Mouse (Mus musculus) heart, embryonic 14.5 days (tissue): ENCODE measurements around the gene Trmu. TPM values are rescaled to one million over a fixed set of nuclear protein-coding genes. Genes with fewer than 3 reads are reported as not detected.
"Not testable (repeated sequence)": the region's sequence is repeated elsewhere in the genome, so short reads cannot be mapped to it uniquely, and the experiment has no call there.

ENCODE experiments used
- ATAC-seq: fragments of 200-750 bp; cut with Nextera tagmentation; 2 replicates; pipeline ENCODE4 v1.8.0; 2017; ENCODE audit warnings: low read depth, moderate TSS enrichment; ENCODE audit not compliant: insufficient number of reproducible peaks, insufficient read depth, low FRiP score
- H3K27ac ChIP-seq, 2 experiments: fragments of 200-500 bp in 1 of 2; fragments of 300-500 bp in 1 of 2; sonication (generic) in 1 of 2; replicated peaks in 1 of 2; 2 replicates each; pipeline ENCODE4 v1.5.1; 2012 to 2014; ENCODE audit warnings: low read depth in 2 of 2, low read length in 2 of 2, control low read depth in 1 of 2, mild to moderate bottlenecking in 1 of 2, mixed read lengths in 1 of 2; ENCODE audit not compliant: control insufficient read depth in 1 of 2, insufficient read depth in 1 of 2
- H3K27me3 ChIP-seq: fragments of 300-500 bp; sonication (generic); 2 replicates; pipeline ENCODE4 v1.6.1; 2014; ENCODE audit warnings: mild to moderate bottlenecking, low read length, control low read depth; ENCODE audit not compliant: control insufficient read depth, insufficient read depth
- H3K36me3 ChIP-seq: fragments of 300-500 bp; sonication (generic); 2 replicates; pipeline ENCODE4 v1.6.1; 2014; ENCODE audit warnings: mild to moderate bottlenecking, control low read depth, low read length, mixed read lengths; ENCODE audit not compliant: control insufficient read depth, insufficient read depth
- H3K4me1 ChIP-seq, 2 experiments: fragments of 200-500 bp in 1 of 2; fragments of 300-500 bp in 1 of 2; sonication (generic) in 1 of 2; 2 replicates each; pipeline ENCODE4 v1.6.1; 2012 to 2014; ENCODE audit warnings: low read length in 2 of 2, control low read depth in 1 of 2, mixed read lengths in 1 of 2; ENCODE audit not compliant: control insufficient read depth in 2 of 2, insufficient read depth in 2 of 2
- H3K4me2 ChIP-seq: fragments of 300-500 bp; sonication (generic); 2 replicates; pipeline ENCODE4 v1.6.1; 2014; ENCODE audit warnings: mild to moderate bottlenecking, low read length
- H3K4me3 ChIP-seq, 2 experiments: fragments of 200-500 bp in 1 of 2; fragments of 300-500 bp in 1 of 2; sonication (generic) in 1 of 2; 2 replicates each; pipeline ENCODE4 v1.5.1; 2012 to 2014; ENCODE audit warnings: low read length in 2 of 2, mild to moderate bottlenecking in 2 of 2, control low read depth in 1 of 2, low read depth in 1 of 2, moderate library complexity in 1 of 2; ENCODE audit not compliant: control insufficient read depth in 1 of 2, insufficient read depth in 1 of 2
- H3K9ac ChIP-seq: fragments of 300-500 bp; sonication (generic); 2 replicates; pipeline ENCODE4 v1.6.1; 2014; ENCODE audit warnings: mild to moderate bottlenecking, low read length
- H3K9me3 ChIP-seq: fragments of 300-500 bp; sonication (generic); 2 replicates; pipeline ENCODE4 v1.6.1; 2016; ENCODE audit warnings: low read length, control low read depth; ENCODE audit not compliant: control insufficient read depth
- WGBS: fragments of 180-500 bp; shearing (Covaris S2); extraction: QIAGEN DNeasy Blood & Tissue Kit; methylation state at CpG from one replicate; pipeline ENCODE4 v1.1.7; 2014; 5-methylcytosine and 5-hydroxymethylcytosine counted together
- polyA plus RNA-seq: library from polyadenylated mRNA; unstranded; fragments of >200 nt; fragmentation: Nextera tagmentation; extraction: Ambion mirVana; gene quantifications from 2 replicates; pipeline ENCODE4 v1.2.1, GENCODE M21; 2014

The Trmu gene
- polyA plus RNA-seq, 1 experiment from 2014 or later, result 26.5 TPM

DNA sequence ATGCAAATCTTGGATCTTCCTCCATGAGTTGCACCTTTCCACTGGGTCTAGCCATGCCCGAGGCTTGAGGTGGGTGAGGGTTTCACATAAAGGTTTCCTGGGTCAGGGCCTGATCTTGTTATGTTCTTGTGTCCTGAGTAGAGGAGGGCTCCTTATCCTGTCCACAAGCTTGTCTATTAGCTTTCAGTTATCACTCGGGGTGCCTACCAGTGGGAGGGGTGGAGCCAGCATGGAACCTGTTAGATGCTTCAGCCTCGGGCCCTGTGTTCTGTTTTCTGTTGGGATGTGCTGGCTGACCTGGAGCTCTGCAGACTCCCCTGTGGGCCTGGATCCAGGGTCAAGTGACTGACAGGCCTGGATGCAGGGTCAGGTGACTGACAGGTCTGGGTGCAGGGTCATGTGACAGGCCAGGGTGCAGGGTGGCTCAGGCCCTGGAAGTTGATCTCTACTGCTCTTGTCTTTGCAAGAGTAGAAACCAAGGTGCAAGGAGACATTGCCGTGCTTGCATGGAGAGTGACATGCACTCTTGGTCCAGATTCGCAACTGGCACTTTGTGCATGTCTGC lies 37.2 kb upstream of the Trmu start:
- no peak overlapping the region for H3K27ac ChIP-seq
- no peak overlapping the region for H3K4me3 ChIP-seq
- H3K4me2 ChIP-seq, result no peak overlapping the region
- no peak overlapping the region for H3K9ac ChIP-seq
- WGBS, result 56% methylated on average over 5 of the region's 5 CpGs
- no peak for ATAC-seq
- no peaks in the 10 kb centered on the region for H3K36me3 ChIP-seq
- H3K27me3 ChIP-seq, result no peaks in the 10 kb centered on the region
- H3K9me3 ChIP-seq, result no peaks in the 10 kb centered on the region
- no peaks in the 10 kb centered on the region for H3K4me1 ChIP-seq

- no peak overlapping the region for H3K4me2 ChIP-seq
- no peak overlapping the region for H3K9ac ChIP-seq
- H3K9me3 ChIP-seq, result no peaks in the 10 kb centered on the region
- no peaks in the 10 kb centered on the region for H3K4me1 ChIP-seq
- no peak overlapping the region for H3K27ac ChIP-seq
- H3K4me3 ChIP-seq, result no peak overlapping the region
- no peak for ATAC-seq
- H3K36me3 ChIP-seq, result no peaks in the 10 kb centered on the region
- H3K27me3 ChIP-seq, result no peaks in the 10 kb centered on the region
Observed at GRCm38 (mm10) chr15:85845071-85845470, 34.0 kb upstream of the Trmu start.

DNA sequence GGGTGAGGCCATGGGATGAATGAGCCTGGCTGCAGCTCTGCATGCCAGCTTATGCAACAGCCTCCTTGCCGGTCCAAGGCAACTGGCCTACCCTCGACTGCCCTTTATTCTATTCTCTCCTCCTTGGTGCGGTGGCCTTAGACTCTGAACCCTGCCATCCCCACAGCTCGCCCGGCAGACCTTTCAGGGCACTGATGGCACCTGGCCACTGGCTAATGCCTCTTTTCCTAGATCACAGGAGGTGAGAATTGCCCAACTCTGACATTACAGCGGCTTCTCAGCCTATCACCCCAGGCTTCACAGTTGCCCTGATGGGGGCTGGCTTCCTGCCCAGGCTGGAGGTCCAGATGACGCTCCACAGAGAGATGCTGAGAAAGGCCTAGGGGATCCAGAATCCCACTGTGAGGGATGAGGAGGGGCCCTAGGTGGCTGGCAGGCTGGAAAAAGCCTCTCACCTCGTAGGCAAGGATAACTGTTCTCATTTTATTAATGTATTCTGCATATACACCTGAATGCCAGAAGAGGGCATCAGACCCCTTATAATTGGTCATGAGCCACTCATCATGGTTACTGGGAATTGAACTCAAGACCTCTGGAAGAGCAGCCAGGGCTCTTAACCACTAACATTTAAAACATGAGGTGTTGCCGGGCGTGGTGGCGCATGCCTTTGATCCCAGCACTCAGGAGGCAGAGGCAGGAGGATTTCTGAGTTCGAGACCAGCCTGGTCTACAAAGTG lies 27.3 kb upstream of the Trmu start:
- Histone ChIP-seq H3K27ac (no peak overlapping the region), H3K36me3 (no peaks in the 10 kb centered on the region), H3K9ac (no peak overlapping the region), H3K4me2 (no peak overlapping the region), H3K9me3 (no peaks in the 10 kb centered on the region), H3K27me3 (no peaks in the 10 kb centered on the region), H3K4me1 (no peaks in the 10 kb centered on the region), H3K4me3 (no peak overlapping the region)
- 73% methylated on average over 12 of the region's 12 CpGs for WGBS
- ATAC-seq, result no peak

- peak overlapping the region; percentile 71 for H3K4me2 ChIP-seq
- no peaks in the 10 kb centered on the region for H3K27me3 ChIP-seq
- no peak for ATAC-seq
- no peaks in the 10 kb centered on the region for H3K9me3 ChIP-seq
- H3K9ac ChIP-seq, result peak overlapping the region; percentile 76
- H3K4me3 ChIP-seq, result peak overlapping the region; percentile 64 to 75
- H3K36me3 ChIP-seq, result peaks cover 26% of the 10 kb centered on the region
- 12% methylated on average over 15 of the region's 15 CpGs for WGBS
- H3K27ac ChIP-seq, result peak overlapping the region; percentile 38 to 49; a peak in 3 of 4 replicates
- peaks cover 4 to 19% of the 10 kb centered on the region in 2 experiments for H3K4me1 ChIP-seq
Observed at GRCm38 (mm10) chr15:85858980-85859489, 20.1 kb upstream of the Trmu start.

- H3K9ac ChIP-seq, result peak within 1 kb of the TSS; percentile 79
- H3K9me3 ChIP-seq, result no peaks in the 10 kb centered on the region
- peak within 1 kb of the TSS; percentile 54 to 58 for H3K27ac ChIP-seq
- H3K4me1 ChIP-seq, result peaks cover 4 to 19% of the 10 kb centered on the region in 2 experiments
- H3K4me2 ChIP-seq, result peak within 1 kb of the TSS; percentile 71
- peak within 1 kb of the TSS; percentile 75 to 97 for H3K4me3 ChIP-seq
- H3K27me3 ChIP-seq, result no peaks in the 10 kb centered on the region
- peaks cover 31% of the 10 kb centered on the region for H3K36me3 ChIP-seq
- under 1% methylated on average over 42 of the region's 42 CpGs for WGBS
- ATAC-seq, result peak; percentile 93
Observed at GRCm38 (mm10) chr15:85859490-85860031, 19.6 kb upstream of the Trmu start, which contains the start of gene Gtse1. Gene Gtse1 (plus strand): TSS chr15:85859745.

DNA sequence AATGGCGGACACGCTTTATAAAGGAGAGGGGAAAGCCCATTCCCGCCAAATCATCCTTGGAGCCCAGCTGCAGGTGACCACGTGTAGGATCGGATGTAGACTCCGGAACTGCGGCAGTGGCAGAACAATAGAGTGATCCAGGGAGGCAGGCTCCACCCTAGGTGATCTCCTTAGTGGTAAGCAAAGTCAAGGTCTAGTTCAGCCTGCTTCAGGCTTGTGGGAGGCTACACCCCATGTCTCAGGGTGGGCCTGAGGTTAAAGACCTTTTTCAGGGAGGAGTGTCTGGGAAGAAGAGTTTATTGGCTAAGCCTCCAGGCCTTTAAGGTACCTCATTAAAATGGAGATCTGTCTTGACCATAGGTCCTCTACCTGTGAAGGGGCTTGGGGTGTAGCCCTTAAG lies 13.2 kb upstream of the Trmu start:
- WGBS, result 91% methylated on average over 7 of the region's 7 CpGs
- not testable (repeated sequence) for H3K27ac ChIP-seq, H3K9ac ChIP-seq, H3K9me3 ChIP-seq, ATAC-seq, H3K27me3 ChIP-seq, H3K4me2 ChIP-seq, H3K4me3 ChIP-seq, H3K4me1 ChIP-seq
- H3K36me3 ChIP-seq, result peaks cover 93% of the 10 kb centered on the region

- Histone ChIP-seq H3K9me3 (no peaks in the 10 kb centered on the region), H3K9ac (no peak overlapping the region; the same call in 1 of the 2 replicates), H3K36me3 (peaks cover 98% of the 10 kb centered on the region), H3K27me3 (no peaks in the 10 kb centered on the region), H3K4me2 (no peak overlapping the region), H3K4me1 (no peaks in the 10 kb centered on the region), H3K4me3 (no peak overlapping the region), H3K27ac (no peak overlapping the region)
- 50% methylated on average over 6 of the region's 6 CpGs for WGBS
- no peak for ATAC-seq
Observed at GRCm38 (mm10) chr15:85867696-85868095, 11.4 kb upstream of the Trmu start.
